Mouse (Mus musculus) macrophage (primary cell): ENCODE results near the gene Gm49711. TPM values are rescaled to one million over a fixed set of nuclear protein-coding genes. Genes with fewer than 3 reads are reported as not detected.
"Not testable (repeated sequence)": the region's sequence is repeated elsewhere in the genome, so short reads cannot be mapped to it uniquely, and the experiment has no call there.

Experiments
- H3K27ac ChIP-seq: fragments of 350-480 bp; formaldehyde crosslinking; 2 replicates; pipeline ENCODE4 v1.9.0; 2021
- H3K36me3 ChIP-seq: fragments of 350-480 bp; formaldehyde crosslinking; 2 replicates; pipeline ENCODE4 v1.9.0; 2021; ENCODE audit errors: inconsistent target
- H3K4me3 ChIP-seq: fragments of 350-480 bp; formaldehyde crosslinking; 2 replicates; pipeline ENCODE4 v1.9.0; 2021; ENCODE audit errors: inconsistent target
- H3K79me2 ChIP-seq: fragments of 350-480 bp; formaldehyde crosslinking; 2 replicates; pipeline ENCODE4 v1.9.0; 2021; ENCODE audit errors: inconsistent target
- WGBS: methylation state at CpG from one replicate; pipeline ENCODE4 v1.1.7; 2026; ENCODE audit warnings: inconsistent platforms; ENCODE audit not compliant: missing documents; 5-methylcytosine and 5-hydroxymethylcytosine counted together
- polyA plus RNA-seq: library from polyadenylated mRNA; stranded (reverse); fragments of 250-400 nt; gene quantifications from 3 replicates; pipeline ENCODE4 v1.2.4, GENCODE M21; 2018; ENCODE audit warnings: inconsistent platforms

Gm49711 gene
- polyA plus RNA-seq, 1 experiment from 2014 or later: not detected

GRCm38 (mm10) chr16:92098351-92099051 is 40.4 kb downstream of the Gm49711 start:
- no peak overlapping the region for H3K27ac ChIP-seq
- no peaks in the 10 kb centered on the region for H3K79me2 ChIP-seq
- WGBS: 92% methylated on average over 10 of the region's 10 CpGs
- H3K4me3 ChIP-seq: no peak overlapping the region
- H3K36me3 ChIP-seq: no peaks in the 10 kb centered on the region

DNA sequence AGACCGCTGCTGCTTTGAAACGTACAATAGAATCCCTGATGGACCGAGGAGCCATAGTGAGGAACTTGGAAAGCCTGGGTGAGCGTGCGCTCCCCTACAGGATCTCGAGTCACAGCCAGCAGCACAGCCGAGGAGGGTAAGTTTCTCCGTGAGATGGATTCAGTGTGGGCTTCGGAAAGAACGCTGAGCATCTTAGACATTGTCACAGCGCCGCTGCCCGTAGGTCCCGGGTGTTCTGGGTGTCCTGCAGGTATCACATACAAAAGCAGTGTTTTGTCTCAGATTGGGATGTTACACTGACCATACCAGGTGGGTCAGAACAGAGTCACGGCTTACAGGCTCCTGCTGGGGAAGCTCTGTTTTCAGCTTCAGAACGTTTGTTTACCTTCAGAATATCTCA is 41.5 kb downstream of the Gm49711 start:
- Histone ChIP-seq H3K27ac (no peak overlapping the region), H3K79me2 (no peaks in the 10 kb centered on the region), H3K36me3 (no peaks in the 10 kb centered on the region), H3K4me3 (no peak overlapping the region)
- 93% methylated on average over 16 of the region's 16 CpGs for WGBS

DNA sequence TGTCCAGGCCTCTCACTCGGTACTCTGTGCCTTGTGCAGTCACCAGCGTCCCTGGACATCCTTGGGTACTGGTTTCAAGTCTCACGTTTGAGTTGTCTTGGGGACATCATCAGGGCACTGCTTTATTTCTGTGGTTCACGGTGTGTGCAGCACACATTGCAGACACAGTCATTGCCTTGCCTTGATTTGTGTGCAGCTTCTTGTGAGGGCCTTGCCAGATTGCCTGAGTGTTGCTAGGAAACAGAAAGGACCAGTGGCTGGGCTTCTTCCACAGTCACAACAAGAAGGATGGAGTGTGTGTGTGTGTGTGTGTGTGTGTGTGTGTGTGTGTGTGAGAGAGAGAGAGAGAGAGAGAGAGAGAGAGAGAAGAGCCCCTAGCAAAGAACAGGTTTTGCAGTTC is 42.0 kb downstream of the Gm49711 start:
- no peak overlapping the region for H3K27ac ChIP-seq
- 94% methylated on average over 4 of the region's 4 CpGs for WGBS

DNA sequence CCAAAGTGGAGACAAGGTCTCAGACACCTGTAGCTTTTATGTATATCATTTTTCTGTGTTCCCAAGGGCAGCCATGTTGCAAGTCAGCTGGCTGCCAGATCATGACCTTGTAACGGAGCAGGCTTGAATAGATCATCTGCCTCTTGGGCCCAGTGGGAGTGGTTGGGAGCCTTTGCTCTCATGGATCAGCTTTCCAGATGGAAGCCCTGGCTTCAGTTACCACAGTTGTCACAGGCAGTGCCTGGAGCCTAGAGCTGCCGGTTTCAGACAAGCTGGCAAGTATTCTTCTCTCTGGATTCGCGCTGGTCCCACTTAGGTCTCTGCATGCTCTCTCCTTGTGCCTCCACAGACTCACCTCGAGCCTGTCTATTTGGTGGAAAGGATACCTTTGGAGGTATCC is 44.0 kb downstream of the Gm49711 start:
- 87% methylated on average over 5 of the region's 5 CpGs for WGBS
- Histone ChIP-seq H3K4me3 (no peak overlapping the region), H3K79me2 (no peaks in the 10 kb centered on the region), H3K27ac (no peak overlapping the region), H3K36me3 (no peaks in the 10 kb centered on the region)

More for the DNA sequence above, 42.0 kb downstream of the Gm49711 start:
- H3K4me3 ChIP-seq: no peak overlapping the region
- no peaks in the 10 kb centered on the region for H3K79me2 ChIP-seq
- H3K36me3 ChIP-seq: no peaks in the 10 kb centered on the region

- H3K36me3 ChIP-seq, H3K4me3 ChIP-seq, H3K27ac ChIP-seq, H3K79me2 ChIP-seq: not testable (repeated sequence)
- 95% methylated on average over 6 of the region's 7 CpGs for WGBS
Observed at GRCm38 (mm10) chr16:92102931-92103330, 44.8 kb downstream of the Gm49711 start.

DNA sequence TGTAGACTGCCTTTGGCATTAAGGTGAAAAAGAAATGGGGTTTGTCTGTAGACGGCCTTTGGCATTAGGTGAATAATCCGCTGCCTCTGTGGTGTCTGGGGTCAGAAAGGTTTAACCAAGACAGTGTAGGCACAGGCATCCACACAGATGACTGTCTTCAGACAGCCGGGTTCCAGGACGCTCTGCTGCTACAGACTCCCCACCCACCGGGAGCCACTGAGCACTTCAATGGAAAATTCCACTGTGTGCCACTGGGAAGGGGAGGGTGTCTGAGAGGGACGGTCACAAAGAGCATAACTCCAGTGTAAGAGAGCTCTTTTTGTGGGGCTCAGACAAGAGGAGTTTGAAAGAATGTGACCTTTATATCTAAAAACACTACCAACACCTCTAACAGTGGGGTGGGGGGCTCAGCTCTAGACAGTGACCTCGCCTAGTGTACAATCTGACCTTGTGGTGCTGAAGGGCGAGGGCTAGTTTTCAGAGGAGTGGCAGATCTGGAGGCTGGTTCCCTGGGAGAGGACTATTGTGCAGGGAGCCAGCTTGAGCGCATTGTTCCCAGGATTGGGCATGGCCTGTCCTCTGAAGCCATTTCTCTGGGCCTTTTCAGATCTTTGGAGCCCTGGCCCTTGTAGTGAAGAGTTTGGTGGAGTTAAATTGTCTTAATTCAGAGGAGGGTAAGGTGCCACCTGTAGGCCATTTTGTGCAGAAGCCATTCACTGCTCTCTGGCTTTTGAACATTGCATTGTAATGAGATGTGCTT is 45.6 kb downstream of the Gm49711 start:
- 93% methylated on average over 9 of the region's 9 CpGs for WGBS
- no peak overlapping the region for H3K4me3 ChIP-seq
- H3K79me2 ChIP-seq: no peaks in the 10 kb centered on the region
- no peak overlapping the region for H3K27ac ChIP-seq
- H3K36me3 ChIP-seq: no peaks in the 10 kb centered on the region

DNA sequence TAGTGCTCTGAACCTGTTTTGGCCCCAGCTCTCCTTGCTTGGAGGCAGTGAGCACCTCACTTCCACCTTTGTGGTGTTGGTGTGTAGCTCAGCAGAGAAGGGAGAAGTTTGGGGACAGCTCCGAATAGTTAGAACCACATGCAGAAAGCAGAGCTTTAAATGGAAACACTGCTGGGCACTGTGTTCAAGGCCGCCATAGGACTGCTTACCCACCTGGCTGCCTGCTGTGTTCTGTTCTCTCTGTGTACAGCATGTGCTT is 46.1 kb downstream of the Gm49711 start:
- Histone ChIP-seq H3K36me3 (no peaks in the 10 kb centered on the region), H3K79me2 (no peaks in the 10 kb centered on the region), H3K27ac (no peak overlapping the region), H3K4me3 (no peak overlapping the region)
- WGBS: 87% methylated on average over 2 of the region's 2 CpGs

- 96% methylated on average over 2 of the region's 2 CpGs for WGBS
Observed at GRCm38 (mm10) chr16:92104951-92105350, 46.8 kb downstream of the Gm49711 start.

GRCm38 (mm10) chr16:92105631-92106030 is 47.5 kb downstream of the Gm49711 start:
- H3K79me2 ChIP-seq: no peaks in the 10 kb centered on the region
- no peak overlapping the region for H3K4me3 ChIP-seq
- no peak overlapping the region for H3K27ac ChIP-seq
- H3K36me3 ChIP-seq: no peaks in the 10 kb centered on the region
- 79% methylated on average over 2 of the region's 3 CpGs for WGBS

More at GRCm38 (mm10) chr16:92104951-92105350, 46.8 kb downstream of the Gm49711 start:
- Histone ChIP-seq H3K36me3 (no peaks in the 10 kb centered on the region), H3K27ac (no peak overlapping the region), H3K4me3 (no peak overlapping the region), H3K79me2 (no peaks in the 10 kb centered on the region)

DNA sequence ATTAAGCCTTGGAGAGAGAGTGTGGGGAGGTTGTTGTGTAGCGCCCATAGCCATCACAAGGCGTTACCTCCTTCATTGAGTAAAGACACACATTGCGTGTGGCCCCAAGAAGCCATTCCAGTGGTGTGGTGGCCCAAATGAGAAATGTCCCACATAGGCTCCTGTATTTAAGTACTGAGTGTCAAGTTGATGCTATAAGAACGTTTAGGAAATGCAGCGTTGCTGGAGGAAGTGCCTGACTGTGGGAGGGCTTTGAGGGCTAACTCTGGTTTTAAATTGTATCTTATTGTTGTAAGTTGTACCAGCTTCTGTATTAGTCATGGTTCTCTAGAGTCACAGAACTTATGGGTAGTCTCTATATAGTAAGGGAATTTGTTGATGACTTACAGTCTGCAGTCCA is 49.2 kb downstream of the Gm49711 start:
- no peaks in the 10 kb centered on the region for H3K79me2 ChIP-seq
- H3K27ac ChIP-seq: no peak overlapping the region
- 79% methylated on average over 5 of the region's 5 CpGs for WGBS
- H3K4me3 ChIP-seq: no peak overlapping the region
- H3K36me3 ChIP-seq: no peaks in the 10 kb centered on the region

GRCm38 (mm10) chr16:92114706-92115241 is 56.7 kb downstream of the Gm49711 start:
- WGBS: 90% methylated on average over 5 of the region's 5 CpGs

GRCm38 (mm10) chr16:92115611-92116421 is 57.7 kb downstream of the Gm49711 start:
- Histone ChIP-seq H3K27ac (no peak overlapping the region), H3K79me2 (no peaks in the 10 kb centered on the region), H3K36me3 (no peaks in the 10 kb centered on the region), H3K4me3 (no peak overlapping the region)
- 83% methylated on average over 17 of the region's 20 CpGs for WGBS

More at GRCm38 (mm10) chr16:92114706-92115241, 56.7 kb downstream of the Gm49711 start:
- Histone ChIP-seq H3K36me3 (no peaks in the 10 kb centered on the region), H3K4me3 (no peak overlapping the region), H3K79me2 (no peaks in the 10 kb centered on the region), H3K27ac (no peak overlapping the region)

DNA sequence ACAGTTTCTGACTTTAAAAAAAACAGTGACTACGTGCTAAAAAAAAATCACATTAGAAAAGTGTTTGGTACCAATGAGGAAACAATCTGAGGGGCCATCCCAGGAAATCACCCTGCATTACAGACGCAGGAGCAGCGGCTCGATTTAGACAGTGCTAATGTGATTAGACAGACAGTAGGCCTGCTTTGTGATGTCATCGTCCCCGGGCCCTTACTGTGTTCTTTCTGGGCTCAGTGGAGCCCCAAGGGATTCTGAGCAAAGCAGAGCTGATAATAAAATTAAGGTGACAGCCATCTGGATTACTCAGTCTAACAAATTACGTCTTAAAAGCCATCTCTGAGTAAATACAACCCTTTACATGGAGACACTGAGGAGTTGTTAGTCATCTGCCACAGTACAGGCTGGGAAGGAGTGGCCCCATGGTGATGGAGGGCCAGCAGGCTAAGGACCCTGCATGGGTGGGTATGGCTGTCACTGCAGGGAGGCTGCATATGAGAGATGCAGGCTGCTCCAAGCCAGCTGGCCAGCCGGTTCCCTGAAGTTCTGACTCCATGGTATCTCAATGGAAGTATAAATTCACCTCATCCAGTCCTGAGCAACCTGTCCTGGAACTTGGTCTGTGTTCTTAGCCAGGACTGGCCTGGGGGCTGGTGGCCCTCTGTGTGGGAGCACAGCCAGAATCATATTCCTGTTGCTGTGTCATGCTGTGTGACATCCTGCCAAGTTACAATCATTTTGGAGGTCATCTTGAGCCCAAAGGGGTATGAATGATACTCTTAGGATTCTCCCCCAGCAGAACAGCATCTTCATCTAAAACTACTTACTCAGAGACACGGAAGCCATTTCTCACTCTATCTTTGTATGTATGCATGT is 59.5 kb downstream of the Gm49711 start:
- Histone ChIP-seq H3K4me3 (no peak overlapping the region), H3K27ac (no peak overlapping the region), H3K79me2 (no peaks in the 10 kb centered on the region), H3K36me3 (no peaks in the 10 kb centered on the region)
- WGBS: 94% methylated on average over 9 of the region's 9 CpGs

DNA sequence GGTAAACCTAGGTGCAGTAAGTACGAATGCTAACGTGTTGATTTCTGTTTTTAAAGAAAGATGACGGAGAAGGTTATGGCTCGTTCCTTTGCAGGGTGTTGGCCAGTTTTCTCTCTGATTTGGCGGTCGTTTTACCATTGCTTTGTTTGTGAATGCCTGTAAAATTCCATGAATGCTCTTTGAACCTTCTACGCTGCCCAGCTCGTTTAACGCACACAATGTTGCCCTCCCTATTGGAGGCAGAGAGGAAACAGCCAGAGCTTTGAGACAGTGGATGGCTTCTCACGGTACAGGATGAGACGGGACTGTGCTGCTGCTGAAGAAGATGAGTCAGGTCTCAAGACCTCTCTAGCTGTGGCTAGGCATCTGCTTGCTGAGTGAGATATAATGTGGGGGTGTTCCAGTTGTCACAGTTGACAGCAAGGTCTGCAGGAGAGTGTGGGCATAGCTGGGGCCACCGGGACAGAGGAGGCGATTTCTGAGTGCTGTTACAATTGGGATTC is 60.9 kb downstream of the Gm49711 start:
- 88% methylated on average over 13 of the region's 13 CpGs for WGBS
- no peak overlapping the region for H3K27ac ChIP-seq
- no peak overlapping the region for H3K4me3 ChIP-seq

More for the DNA sequence above, 60.9 kb downstream of the Gm49711 start:
- H3K79me2 ChIP-seq: no peaks in the 10 kb centered on the region
- no peaks in the 10 kb centered on the region for H3K36me3 ChIP-seq
